Mouse (Mus musculus): ENCODE measurements around the gene Cbx7. TPM values are rescaled to one million over a fixed set of nuclear protein-coding genes. Genes with fewer than 3 reads are reported as not detected.

Cbx7 gene
- polyA plus RNA-seq (2014; fragmentation: Nextera tagmentation; extraction: Ambion mirVana) = 0.97 and 1.4 TPM in 2 replicates

DNA sequence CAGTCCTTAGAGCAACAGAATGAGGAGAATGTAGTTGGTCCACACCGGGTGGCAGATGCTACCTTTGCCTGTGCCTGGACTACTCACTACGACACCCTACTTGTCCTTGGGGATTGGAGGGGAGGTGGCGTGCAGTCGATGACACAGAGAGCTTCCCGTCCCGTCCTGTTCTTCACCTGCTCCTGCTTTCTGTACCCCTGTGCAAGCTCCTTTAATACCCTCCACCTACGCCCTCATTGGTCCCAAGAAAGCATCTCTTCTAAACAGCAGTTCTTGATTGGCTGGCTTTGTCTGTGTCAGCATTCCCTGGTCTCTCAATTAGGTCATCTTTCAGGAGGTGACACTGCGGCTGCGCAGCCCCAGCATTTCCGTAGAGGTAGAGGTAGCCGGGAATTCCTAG, at the start of gene Cbx7:
Cbx7 (minus strand) TSS at position 180 of the 400 bp plus-strand sequence.
- H3K27ac ChIP-seq (replicated peaks; ENCODE audit: low read depth, low read length) = no peak within 1 kb of the TSS
- no peaks in the 10 kb centered on the region for H3K27me3 ChIP-seq (ENCODE audit: control insufficient read depth, insufficient read depth, low read length)
- no peaks in the 10 kb centered on the region for H3K9me3 ChIP-seq (ENCODE audit: control insufficient read depth, low read length)
- no peak for DNase-seq (ENCODE audit: low spot score)
- no peak for ATAC-seq (ENCODE audit: insufficient number of reproducible peaks, low FRiP score, low TSS enrichment, low read depth)
- WGBS = 91% methylated on average over 11 of the region's 11 CpGs
- H3K4me3 ChIP-seq (ENCODE audit: low read depth, low read length) = no peak within 1 kb of the TSS
- no peak within 1 kb of the TSS for H3K9ac ChIP-seq (ENCODE audit: low read length)
- no peak within 1 kb of the TSS for H3K4me2 ChIP-seq (ENCODE audit: low read depth, severe bottlenecking)
- H3K4me1 ChIP-seq (ENCODE audit: control insufficient read depth, insufficient read depth, low read length) = no peaks in the 10 kb centered on the region
- H3K36me3 ChIP-seq (ENCODE audit: control insufficient read depth, insufficient read depth, low read length) = no peaks in the 10 kb centered on the region

DNA sequence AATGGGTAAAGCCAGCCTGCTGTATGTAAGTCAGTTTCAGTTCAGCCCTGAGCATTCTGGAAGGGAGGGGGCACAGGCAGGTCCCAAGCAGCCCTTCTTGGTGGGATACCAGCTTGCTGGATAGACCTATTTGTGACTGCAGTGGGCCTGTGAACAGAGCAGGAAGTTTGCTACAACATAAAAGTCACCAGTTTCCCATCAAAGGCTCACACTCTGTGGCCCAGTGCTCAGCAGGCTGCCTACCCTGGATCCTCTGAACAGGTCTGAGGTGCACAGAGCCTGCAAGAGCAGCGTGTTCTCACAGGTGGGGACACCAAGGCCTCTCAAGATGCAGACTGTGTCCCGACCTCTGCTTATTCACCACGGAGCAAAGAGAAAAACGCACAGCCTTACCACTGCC, 49.6 kb upstream of the Cbx7 start:
- no peak for ATAC-seq (ENCODE audit: insufficient number of reproducible peaks, low FRiP score, low TSS enrichment, low read depth)
- Histone ChIP-seq H3K9ac (ENCODE audit: low read length) (no peak overlapping the region), H3K4me1 (ENCODE audit: control insufficient read depth, insufficient read depth, low read length) (peaks cover 7% of the 10 kb centered on the region), H3K4me3 (ENCODE audit: low read depth, low read length) (no peak overlapping the region), H3K4me2 (ENCODE audit: low read depth, severe bottlenecking) (no peak overlapping the region), H3K27me3 (ENCODE audit: control insufficient read depth, insufficient read depth, low read length) (peaks cover 15% of the 10 kb centered on the region), H3K9me3 (ENCODE audit: control insufficient read depth, low read length) (no peaks in the 10 kb centered on the region), H3K27ac (replicated peaks; ENCODE audit: low read depth, low read length) (no peak overlapping the region), H3K36me3 (ENCODE audit: control insufficient read depth, insufficient read depth, low read length) (no peaks in the 10 kb centered on the region)
- 64% methylated on average over 4 of the region's 4 CpGs for WGBS
- DNase-seq (ENCODE audit: low spot score) = no peak

DNA sequence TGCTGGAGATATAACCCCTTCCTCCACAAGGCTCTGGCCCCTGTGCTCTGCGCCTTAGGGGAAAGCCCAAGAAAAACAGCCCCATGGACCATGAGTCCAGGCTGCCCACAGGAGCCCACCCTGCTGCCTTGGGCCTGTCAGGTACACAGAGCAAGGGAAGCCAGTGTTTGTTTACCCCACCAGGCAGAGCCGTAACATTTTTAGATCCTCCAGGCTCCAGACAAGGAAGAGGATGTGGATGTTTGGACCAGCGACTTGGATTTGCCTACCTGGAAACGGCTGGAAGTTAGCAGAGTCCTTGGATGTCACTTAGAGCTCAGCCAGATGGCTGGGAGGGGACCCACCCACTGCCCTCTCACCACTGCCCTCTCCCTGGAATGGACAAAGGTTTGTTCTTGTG, 48.7 kb upstream of the Cbx7 start:
- no peak overlapping the region for H3K4me3 ChIP-seq (ENCODE audit: low read depth, low read length)
- WGBS = 50% methylated on average over 4 of the region's 4 CpGs
- DNase-seq (ENCODE audit: low spot score) (no peak), ATAC-seq (ENCODE audit: insufficient number of reproducible peaks, low FRiP score, low TSS enrichment, low read depth) (no peak)
- peak overlapping the region; percentile 18; the same call in 1 of the 2 replicates for H3K9ac ChIP-seq (ENCODE audit: low read length)
- H3K4me2 ChIP-seq (ENCODE audit: low read depth, severe bottlenecking) = no peak overlapping the region
- peaks cover 24% of the 10 kb centered on the region for H3K27me3 ChIP-seq (ENCODE audit: control insufficient read depth, insufficient read depth, low read length)
- H3K36me3 ChIP-seq (ENCODE audit: control insufficient read depth, insufficient read depth, low read length) = no peaks in the 10 kb centered on the region
- peaks cover 4% of the 10 kb centered on the region for H3K4me1 ChIP-seq (ENCODE audit: control insufficient read depth, insufficient read depth, low read length)
- H3K9me3 ChIP-seq (ENCODE audit: control insufficient read depth, low read length) = no peaks in the 10 kb centered on the region
- no peak overlapping the region for H3K27ac ChIP-seq (replicated peaks; ENCODE audit: low read depth, low read length)

DNA sequence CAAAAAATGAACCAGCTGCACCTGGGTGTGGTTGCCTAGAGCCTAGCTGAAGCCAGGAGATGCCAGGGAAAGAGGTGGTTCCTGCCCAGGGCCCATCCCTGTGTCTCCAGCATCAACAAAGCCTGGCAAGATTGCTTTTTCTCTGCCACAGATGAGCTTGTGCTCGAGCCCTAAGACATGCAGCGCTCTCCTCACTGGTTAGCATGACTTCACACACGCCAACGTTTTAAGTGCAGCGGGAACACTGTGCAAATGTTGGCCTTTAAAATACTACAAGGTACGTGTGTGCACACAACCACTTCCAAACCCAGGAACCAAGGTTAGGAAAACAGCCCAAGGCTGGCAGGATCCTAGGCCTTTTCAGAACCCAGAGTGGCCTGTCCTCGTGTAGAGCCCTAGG, 48.3 kb upstream of the Cbx7 start:
- H3K9ac ChIP-seq (ENCODE audit: low read length) = no peak overlapping the region
- no peak for DNase-seq (ENCODE audit: low spot score)
- H3K9me3 ChIP-seq (ENCODE audit: control insufficient read depth, low read length) = no peaks in the 10 kb centered on the region
- H3K4me2 ChIP-seq (ENCODE audit: low read depth, severe bottlenecking) = no peak overlapping the region
- WGBS = 82% methylated on average over 7 of the region's 7 CpGs
- H3K4me3 ChIP-seq (ENCODE audit: low read depth, low read length) = no peak overlapping the region
- H3K27me3 ChIP-seq (ENCODE audit: control insufficient read depth, insufficient read depth, low read length) = peaks cover 28% of the 10 kb centered on the region
- H3K36me3 ChIP-seq (ENCODE audit: control insufficient read depth, insufficient read depth, low read length) = no peaks in the 10 kb centered on the region
- peaks cover 6% of the 10 kb centered on the region; the same call in 1 of the 2 replicates for H3K4me1 ChIP-seq (ENCODE audit: control insufficient read depth, insufficient read depth, low read length)
- no peak overlapping the region for H3K27ac ChIP-seq (replicated peaks; ENCODE audit: low read depth, low read length)
- no peak for ATAC-seq (ENCODE audit: insufficient number of reproducible peaks, low FRiP score, low TSS enrichment, low read depth)

DNA sequence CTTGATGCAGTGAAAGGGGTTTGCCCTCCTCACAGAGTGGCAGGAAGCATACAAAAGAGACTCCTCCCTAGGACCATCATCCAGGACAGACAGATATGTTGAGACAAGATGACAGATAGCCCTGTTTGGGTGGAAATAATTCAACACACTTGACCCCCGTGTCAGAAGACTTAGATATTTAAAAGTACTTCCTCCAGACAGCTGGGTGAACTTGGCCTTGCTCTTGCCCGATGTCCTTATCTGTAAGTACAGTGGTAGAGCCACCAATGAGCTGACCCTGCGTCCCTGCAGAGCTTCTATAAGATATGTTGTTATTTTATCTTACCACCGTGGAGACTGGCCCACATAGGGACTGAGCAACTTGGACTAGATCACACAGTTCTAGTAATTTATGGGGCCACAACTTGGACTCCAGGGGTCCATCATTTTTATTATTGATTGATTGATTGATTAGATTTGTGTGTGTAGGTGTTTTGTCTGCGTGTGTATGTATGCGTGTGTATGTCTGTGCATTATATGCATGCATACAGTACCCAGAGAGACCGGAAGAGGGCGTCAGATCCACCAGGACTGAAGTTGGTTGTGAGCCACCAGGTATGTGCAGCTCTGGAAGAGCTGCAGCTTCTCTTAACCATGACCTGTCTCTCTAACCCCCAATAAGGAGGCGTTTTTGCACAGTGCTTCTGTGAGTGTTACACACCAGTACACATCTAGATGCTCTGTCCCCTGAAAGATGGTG, 45.8 kb upstream of the Cbx7 start:
- H3K27me3 ChIP-seq (ENCODE audit: control insufficient read depth, insufficient read depth, low read length) = peaks cover 53% of the 10 kb centered on the region
- no peak overlapping the region for H3K4me3 ChIP-seq (ENCODE audit: low read depth, low read length)
- no peak overlapping the region for H3K4me2 ChIP-seq (ENCODE audit: low read depth, severe bottlenecking)
- 90% methylated on average over 9 of the region's 9 CpGs for WGBS
- H3K9ac ChIP-seq (ENCODE audit: low read length) = no peak overlapping the region
- H3K9me3 ChIP-seq (ENCODE audit: control insufficient read depth, low read length) = no peaks in the 10 kb centered on the region
- DNase-seq (ENCODE audit: low spot score) (no peak), ATAC-seq (ENCODE audit: insufficient number of reproducible peaks, low FRiP score, low TSS enrichment, low read depth) (no peak)
- peaks cover 18% of the 10 kb centered on the region for H3K4me1 ChIP-seq (ENCODE audit: control insufficient read depth, insufficient read depth, low read length)
- H3K27ac ChIP-seq (replicated peaks; ENCODE audit: low read depth, low read length) = no peak overlapping the region
- H3K36me3 ChIP-seq (ENCODE audit: control insufficient read depth, insufficient read depth, low read length) = no peaks in the 10 kb centered on the region

DNA sequence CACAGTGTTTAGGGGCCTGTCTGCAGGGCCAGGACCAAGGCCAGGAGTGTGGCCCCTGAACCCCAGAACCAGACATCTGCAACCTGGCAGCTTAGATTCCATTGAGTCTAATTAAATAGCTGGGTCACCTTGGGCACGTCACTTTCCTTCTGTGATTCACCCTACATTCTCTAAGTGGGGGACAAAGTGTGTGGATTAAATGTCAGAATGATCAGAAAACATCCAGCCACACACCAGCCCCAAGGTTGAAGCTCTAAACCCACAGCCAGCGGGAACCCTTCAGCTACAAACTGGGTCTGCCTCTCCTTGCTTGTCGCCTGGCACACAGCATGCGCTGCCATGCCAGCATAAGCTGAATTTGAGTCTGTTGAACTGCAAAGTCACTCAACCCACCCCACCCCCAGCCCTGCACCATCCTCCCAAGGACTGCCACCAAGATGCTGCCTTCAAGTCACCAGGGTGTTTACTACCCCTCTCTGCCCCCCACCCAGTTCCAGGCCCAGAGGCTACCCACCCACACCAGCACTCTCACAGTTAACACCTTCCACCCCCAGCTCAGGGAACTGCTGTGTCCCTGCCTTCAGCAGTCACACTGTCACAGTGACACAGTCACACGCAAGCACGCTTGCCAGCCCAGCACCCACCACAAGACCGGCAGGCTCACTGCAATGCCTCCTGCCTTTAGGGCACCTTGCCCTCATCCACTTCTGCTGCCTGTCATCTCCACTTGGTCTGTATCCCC, 44.5 kb upstream of the Cbx7 start:
- H3K9me3 ChIP-seq (ENCODE audit: control insufficient read depth, low read length) = no peaks in the 10 kb centered on the region
- H3K9ac ChIP-seq (ENCODE audit: low read length) = no peak overlapping the region
- H3K27me3 ChIP-seq (ENCODE audit: control insufficient read depth, insufficient read depth, low read length) = peaks cover 66% of the 10 kb centered on the region
- H3K36me3 ChIP-seq (ENCODE audit: control insufficient read depth, insufficient read depth, low read length) = no peaks in the 10 kb centered on the region
- no peak overlapping the region for H3K4me2 ChIP-seq (ENCODE audit: low read depth, severe bottlenecking)
- no peak for ATAC-seq (ENCODE audit: insufficient number of reproducible peaks, low FRiP score, low TSS enrichment, low read depth)
- H3K27ac ChIP-seq (replicated peaks; ENCODE audit: low read depth, low read length) = no peak overlapping the region
- H3K4me1 ChIP-seq (ENCODE audit: control insufficient read depth, insufficient read depth, low read length) = peaks cover 18% of the 10 kb centered on the region
- H3K4me3 ChIP-seq (ENCODE audit: low read depth, low read length) = no peak overlapping the region
- WGBS = 55% methylated on average over 7 of the region's 7 CpGs
- DNase-seq (ENCODE audit: low spot score) = no peak

DNA sequence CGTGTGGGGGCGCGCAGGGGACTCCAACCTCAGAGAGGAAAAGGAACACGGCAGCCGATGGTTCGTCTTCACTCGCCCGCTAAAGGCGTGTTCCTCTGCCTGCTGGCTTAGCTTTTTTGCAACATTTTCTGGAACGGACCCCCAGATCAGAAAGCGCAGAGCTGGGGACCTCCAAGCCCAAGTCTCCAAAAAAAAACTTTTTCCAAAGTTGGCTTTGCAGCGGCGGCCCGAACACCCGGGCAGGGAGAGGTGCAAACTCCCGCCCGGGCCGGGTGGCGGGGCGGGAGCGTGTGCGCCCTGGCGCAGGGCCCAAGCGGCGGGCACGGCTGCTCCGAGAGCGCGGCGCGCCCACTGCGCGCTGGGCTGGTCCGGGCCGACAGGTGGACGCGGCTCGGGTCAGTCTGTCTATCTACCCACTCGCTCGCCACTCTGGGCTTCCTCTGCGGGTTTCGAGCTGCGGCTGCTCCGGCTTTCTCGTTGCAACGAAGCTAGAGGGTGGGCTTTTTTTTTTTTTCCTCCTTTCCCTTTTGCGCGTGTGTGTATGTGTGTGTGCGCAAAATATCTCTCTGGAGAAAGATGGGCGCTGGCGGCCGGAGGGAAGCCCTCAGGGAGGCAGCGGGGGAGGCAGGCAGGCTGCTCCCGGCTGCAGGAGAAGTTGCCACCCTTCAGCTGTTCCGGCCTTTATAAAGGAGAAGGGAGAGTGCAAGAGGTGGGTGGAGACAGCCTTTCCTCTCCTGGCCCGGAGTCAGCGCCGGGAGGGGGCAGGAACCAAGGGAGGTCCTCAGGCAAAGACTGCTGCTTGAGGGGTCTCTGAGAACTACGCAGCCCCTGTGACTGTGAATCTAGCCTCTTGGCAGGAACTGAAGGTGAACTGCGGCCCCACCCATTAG, 43.6 kb upstream of the Cbx7 start, which contains the start of gene Pdgfb:
Pdgfb (minus strand) TSS at position 657 of the 890 bp plus-strand sequence.
- DNase-seq (ENCODE audit: low spot score) (peak; percentile 59), ATAC-seq (ENCODE audit: insufficient number of reproducible peaks, low FRiP score, low TSS enrichment, low read depth) (no peak)
- H3K9ac ChIP-seq (ENCODE audit: low read length) = peak within 1 kb of the TSS; percentile 47
- H3K27ac ChIP-seq (replicated peaks; ENCODE audit: low read depth, low read length) = no peak within 1 kb of the TSS
- peaks cover 73% of the 10 kb centered on the region for H3K27me3 ChIP-seq (ENCODE audit: control insufficient read depth, insufficient read depth, low read length)
- H3K36me3 ChIP-seq (ENCODE audit: control insufficient read depth, insufficient read depth, low read length) = no peaks in the 10 kb centered on the region
- peak within 1 kb of the TSS; percentile 56 for H3K4me2 ChIP-seq (ENCODE audit: low read depth, severe bottlenecking)
- peak within 1 kb of the TSS; percentile 27 for H3K4me3 ChIP-seq (ENCODE audit: low read depth, low read length)
- under 1% methylated on average over 60 of the region's 60 CpGs for WGBS
- H3K4me1 ChIP-seq (ENCODE audit: control insufficient read depth, insufficient read depth, low read length) = peaks cover 18% of the 10 kb centered on the region
- no peaks in the 10 kb centered on the region for H3K9me3 ChIP-seq (ENCODE audit: control insufficient read depth, low read length)

DNA sequence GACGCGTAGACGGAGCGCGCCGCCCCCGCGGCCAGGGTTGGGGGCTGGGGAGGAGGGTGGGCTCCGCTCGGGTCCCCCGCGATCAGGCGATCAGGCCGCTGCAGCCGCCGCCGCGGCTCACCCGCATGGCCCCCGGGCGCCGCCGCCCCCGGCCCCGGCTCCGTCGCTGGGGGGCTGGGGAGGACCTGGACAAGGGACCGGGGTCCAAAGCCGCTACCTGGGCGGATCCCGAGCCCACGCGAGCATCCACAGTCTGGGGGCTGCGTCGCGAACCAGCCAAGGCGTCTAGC, 43.1 kb upstream of the Cbx7 start:
- no peak for ATAC-seq (ENCODE audit: insufficient number of reproducible peaks, low FRiP score, low TSS enrichment, low read depth)
- H3K9me3 ChIP-seq (ENCODE audit: control insufficient read depth, low read length) = no peaks in the 10 kb centered on the region

More for the DNA sequence above, 43.1 kb upstream of the Cbx7 start:
- under 1% methylated on average over 34 of the region's 37 CpGs for WGBS
- no peak overlapping the region for H3K27ac ChIP-seq (replicated peaks; ENCODE audit: low read depth, low read length)
- DNase-seq (ENCODE audit: low spot score) = no peak
- H3K4me1 ChIP-seq (ENCODE audit: control insufficient read depth, insufficient read depth, low read length) = peaks cover 18% of the 10 kb centered on the region
- H3K4me3 ChIP-seq (ENCODE audit: low read depth, low read length) = peak overlapping the region; percentile 27
- H3K9ac ChIP-seq (ENCODE audit: low read length) = peak overlapping the region; percentile 47
- H3K4me2 ChIP-seq (ENCODE audit: low read depth, severe bottlenecking) = peak overlapping the region; percentile 56
- peaks cover 75% of the 10 kb centered on the region for H3K27me3 ChIP-seq (ENCODE audit: control insufficient read depth, insufficient read depth, low read length)
- H3K36me3 ChIP-seq (ENCODE audit: control insufficient read depth, insufficient read depth, low read length) = no peaks in the 10 kb centered on the region

Data from limb, embryonic 11.5 days (tissue).